Mouse (Mus musculus) liver, postnatal 0 days (tissue): ENCODE results near the gene Gm11733.

Source experiments
- CTCF ChIP-seq: sonication (generic); IDR thresholded peaks from 2 replicates; pipeline ENCODE4 v1.5.1; 2016; ENCODE audit warnings: antibody characterized with exemption, low read depth
- EP300 ChIP-seq: IDR thresholded peaks from 2 replicates; pipeline ENCODE4 v1.6.1; 2016; ENCODE audit warnings: antibody characterized with exemption, low read depth, mild to moderate bottlenecking

DNA sequence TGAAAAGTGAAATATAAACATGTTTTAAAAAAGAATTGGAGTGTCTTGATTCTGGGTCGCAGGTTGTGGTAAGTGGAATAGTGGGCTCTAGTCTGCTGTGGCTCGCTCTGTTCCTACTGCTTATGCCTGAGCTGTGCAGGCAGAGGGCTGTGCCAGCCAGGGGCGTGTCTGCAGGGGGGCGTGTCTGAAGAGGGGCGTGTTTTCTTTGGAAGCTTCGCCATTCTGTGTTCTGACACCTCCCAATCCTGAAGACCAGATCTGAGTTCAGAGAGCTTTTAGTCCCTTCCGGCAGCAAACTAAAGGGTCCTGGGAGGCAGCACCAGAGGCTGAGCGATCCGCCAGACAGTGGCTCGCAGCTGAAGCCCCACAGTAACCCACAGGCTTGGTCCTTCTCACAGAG lies 8.5 kb upstream of the Gm11733 start:
- TF ChIP-seq CTCF (no peak), EP300 (no peak)
